Mouse (Mus musculus) ES-CJ7 (cell line): ENCODE measurements around the gene Adgrg1.
A peak's percentile ranks its signal among the peaks of the same experiment; 100 is the strongest.

ENCODE experiments used
- DNase-seq: peaks from one replicate; pipeline ENCODE4 v3.0.0; 2011; ENCODE audit warnings: low read depth, low spot score

Gene Adgrg1

GRCm38 (mm10) chr8:94976651-94977417 lies 2.3 kb downstream of the Adgrg1 start:
- DNase-seq = peak; percentile 70

GRCm38 (mm10) chr8:94978131-94978530 lies 3.6 kb downstream of the Adgrg1 start:
- no peak for DNase-seq

GRCm38 (mm10) chr8:94978593-94979319 lies 4.2 kb downstream of the Adgrg1 start:
- no peak for DNase-seq

GRCm38 (mm10) chr8:94980176-94980575 lies 5.6 kb downstream of the Adgrg1 start:
- DNase-seq = no peak

- no peak for DNase-seq
Measured at GRCm38 (mm10) chr8:94980976-94981375, 6.4 kb downstream of the Adgrg1 start.

- no peak for DNase-seq
Measured at GRCm38 (mm10) chr8:94981848-94982247, 7.3 kb downstream of the Adgrg1 start.

- DNase-seq = peak; percentile 59
Measured at GRCm38 (mm10) chr8:94983146-94983545, 8.6 kb downstream of the Adgrg1 start.

GRCm38 (mm10) chr8:94983881-94984516 lies 9.4 kb downstream of the Adgrg1 start:
- peak; percentile 55 for DNase-seq

- no peak for DNase-seq
Measured at GRCm38 (mm10) chr8:94985023-94985422, 10.5 kb downstream of the Adgrg1 start.

GRCm38 (mm10) chr8:94986676-94987075 lies 12.1 kb downstream of the Adgrg1 start:
- no peak for DNase-seq

- DNase-seq = no peak
Measured at GRCm38 (mm10) chr8:94987553-94987952, 13.0 kb downstream of the Adgrg1 start.

- no peak for DNase-seq
Measured at GRCm38 (mm10) chr8:94988619-94989018, 14.1 kb downstream of the Adgrg1 start.

- DNase-seq = no peak
Measured at GRCm38 (mm10) chr8:94989711-94990110, 15.2 kb downstream of the Adgrg1 start.

GRCm38 (mm10) chr8:94990598-94991453 lies 16.3 kb downstream of the Adgrg1 start:
- DNase-seq = no peak

- no peak for DNase-seq
Measured at GRCm38 (mm10) chr8:94991454-94991994, 17.0 kb downstream of the Adgrg1 start.

GRCm38 (mm10) chr8:94992010-94992409 lies 17.5 kb downstream of the Adgrg1 start:
- no peak for DNase-seq

GRCm38 (mm10) chr8:94992534-94992933 lies 18.0 kb downstream of the Adgrg1 start:
- DNase-seq = no peak

- no peak for DNase-seq
Measured at GRCm38 (mm10) chr8:94992996-94993724, 18.6 kb downstream of the Adgrg1 start.

GRCm38 (mm10) chr8:94994006-94994405 lies 19.5 kb downstream of the Adgrg1 start:
- DNase-seq = peak; percentile 29

- no peak for DNase-seq
Measured at GRCm38 (mm10) chr8:94994510-94994909, 20.0 kb downstream of the Adgrg1 start.
